Mouse (Mus musculus): ENCODE measurements around the gene Foxd1.

Foxd1 gene

GRCm38 (mm10) chr13:98355559-98356111 is 1.6 kb downstream of the Foxd1 start:
- peak; percentile 42 for DNase-seq (ENCODE audit: inconsistent ontology term)

- DNase-seq (ENCODE audit: inconsistent ontology term): peak; percentile 49
Observed at GRCm38 (mm10) chr13:98356176-98356972, 2.3 kb downstream of the Foxd1 start.

- no peak for DNase-seq (ENCODE audit: inconsistent ontology term)
Observed at GRCm38 (mm10) chr13:98356973-98357425, 3.0 kb downstream of the Foxd1 start.

- DNase-seq (ENCODE audit: inconsistent ontology term): no peak
Observed at GRCm38 (mm10) chr13:98357433-98358423, 3.7 kb downstream of the Foxd1 start.

- DNase-seq (ENCODE audit: inconsistent ontology term): peak; percentile 42
Observed at GRCm38 (mm10) chr13:98358424-98359181, 4.6 kb downstream of the Foxd1 start.

- DNase-seq (ENCODE audit: inconsistent ontology term): no peak
Observed at GRCm38 (mm10) chr13:98359337-98359736, 5.3 kb downstream of the Foxd1 start.

GRCm38 (mm10) chr13:98360391-98360790 is 6.3 kb downstream of the Foxd1 start:
- no peak for DNase-seq (ENCODE audit: inconsistent ontology term)

- no peak for DNase-seq (ENCODE audit: inconsistent ontology term)
Observed at GRCm38 (mm10) chr13:98361161-98361560, 7.1 kb downstream of the Foxd1 start.

GRCm38 (mm10) chr13:98363046-98363445 is 9.0 kb downstream of the Foxd1 start:
- DNase-seq (ENCODE audit: inconsistent ontology term): no peak

GRCm38 (mm10) chr13:98365081-98365480 is 11.0 kb downstream of the Foxd1 start:
- DNase-seq (ENCODE audit: inconsistent ontology term): peak; percentile 49

GRCm38 (mm10) chr13:98365766-98366421 is 11.9 kb downstream of the Foxd1 start:
- DNase-seq (ENCODE audit: inconsistent ontology term): peak; percentile 74

- no peak for DNase-seq (ENCODE audit: inconsistent ontology term)
Observed at GRCm38 (mm10) chr13:98366469-98367275, 12.6 kb downstream of the Foxd1 start.

- DNase-seq (ENCODE audit: inconsistent ontology term): no peak
Observed at GRCm38 (mm10) chr13:98367601-98368000, 13.6 kb downstream of the Foxd1 start.

- no peak for DNase-seq (ENCODE audit: inconsistent ontology term)
Observed at GRCm38 (mm10) chr13:98369046-98369445, 15.0 kb downstream of the Foxd1 start.

- no peak for DNase-seq (ENCODE audit: inconsistent ontology term)
Observed at GRCm38 (mm10) chr13:98374560-98374959, 20.5 kb downstream of the Foxd1 start.

- no peak for DNase-seq (ENCODE audit: inconsistent ontology term)
Observed at GRCm38 (mm10) chr13:98374979-98375378, 20.9 kb downstream of the Foxd1 start.

GRCm38 (mm10) chr13:98377746-98378145 is 23.7 kb downstream of the Foxd1 start:
- DNase-seq (ENCODE audit: inconsistent ontology term): no peak

- DNase-seq (ENCODE audit: inconsistent ontology term): no peak
Observed at GRCm38 (mm10) chr13:98382751-98383150, 28.7 kb downstream of the Foxd1 start.

- DNase-seq (ENCODE audit: inconsistent ontology term): no peak
Observed at GRCm38 (mm10) chr13:98383911-98384498, 30.0 kb downstream of the Foxd1 start.

Data from Muller cell, postnatal 12 days (primary cell).